Mouse (Mus musculus) cerebellum, adult 2 months (tissue): ENCODE data around the gene Lrrc41. TPM values are rescaled to one million over a fixed set of nuclear protein-coding genes. Genes with fewer than 3 reads are reported as not detected.
A peak's percentile ranks its signal among the peaks of the same experiment; 100 is the strongest.

Source experiments
- DNase-seq, 2 experiments: peaks; one replicate each; pipeline ENCODE4 v3.0.0; 2021
- H3K27ac ChIP-seq: fragments of 200-500 bp; 2 replicates; pipeline ENCODE4 v1.5.1; 2012; ENCODE audit warnings: low read length, control low read depth, inconsistent platforms; ENCODE audit not compliant: insufficient read depth
- H3K27me3 ChIP-seq: fragments of 200-500 bp; 2 replicates; pipeline ENCODE4 v1.6.1; 2012; ENCODE audit warnings: inconsistent platforms, mild to moderate bottlenecking, low read length, moderate library complexity; ENCODE audit not compliant: control insufficient read depth, insufficient read depth
- H3K4me1 ChIP-seq: fragments of 200-500 bp; 2 replicates; pipeline ENCODE4 v1.6.1; 2011; ENCODE audit warnings: low read length; ENCODE audit not compliant: control insufficient read depth, insufficient read depth
- H3K4me3 ChIP-seq: fragments of 200-500 bp; replicated peaks from 2 replicates; pipeline ENCODE3; 2011; ENCODE audit warnings: mild to moderate bottlenecking, low read depth, low read length, control low read depth; ENCODE audit not compliant: insufficient read depth
- CTCF ChIP-seq: fragments of 200-500 bp; IDR thresholded peaks from 2 replicates; pipeline ENCODE4 v1.5.1; 2011; ENCODE audit warnings: low read depth, mild to moderate bottlenecking, control low read depth, low read length, moderate library complexity, borderline replicate concordance; ENCODE audit not compliant: insufficient read depth
- POLR2A ChIP-seq: fragments of 200-500 bp; IDR thresholded peaks from 2 replicates; pipeline ENCODE4 v1.6.1; 2011; ENCODE audit warnings: low read length, control low read depth, borderline replicate concordance; ENCODE audit not compliant: insufficient read depth
- WGBS: fragments of 180-500 bp; shearing (Covaris S2); methylation state at CpG from one replicate; pipeline ENCODE4 v1.1.7; 2018; 5-methylcytosine and 5-hydroxymethylcytosine counted together
- polyA plus RNA-seq: library from polyadenylated mRNA; depleted of rRNA; stranded (reverse); fragments of >200 nt; gene quantifications from 2 replicates; pipeline ENCODE4 v1.2.3, GENCODE M21; 2012; rRNA removed

Gene Lrrc41
- polyA plus RNA-seq, 1 experiment = 34.6 TPM

DNA sequence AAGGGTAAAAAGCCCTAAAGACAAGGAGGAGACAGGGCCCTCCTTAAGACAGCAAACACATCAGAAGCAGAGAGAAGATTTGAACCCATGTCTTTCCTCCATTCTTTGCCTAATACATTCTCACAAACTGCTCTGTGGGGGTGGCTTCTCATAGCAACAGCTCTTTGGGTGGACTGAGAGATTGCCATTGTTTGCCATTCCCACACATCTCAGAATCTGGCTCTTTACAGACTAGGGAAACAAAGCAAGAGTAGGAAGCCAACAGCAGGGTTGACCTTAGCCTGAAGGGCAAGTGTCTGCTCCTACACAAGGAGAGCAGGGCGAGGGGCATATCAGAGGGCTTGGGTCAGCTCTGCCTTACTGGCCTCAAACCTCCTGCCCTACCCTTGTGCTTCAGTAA, 66.7 kb downstream of the Lrrc41 start:
- WGBS = 53% methylated on average over 1 of the region's 1 CpGs
- peaks cover 19% of the 10 kb centered on the region for H3K4me1 ChIP-seq
- peak overlapping the region; percentile 92 for H3K27ac ChIP-seq
- H3K4me3 ChIP-seq = peak overlapping the region; percentile 91
- TF ChIP-seq CTCF = no peak
- TF ChIP-seq POLR2A = no peak
- no peaks in the 10 kb centered on the region for H3K27me3 ChIP-seq
- peak in 1 of 2 experiments; percentile 35 for DNase-seq

DNA sequence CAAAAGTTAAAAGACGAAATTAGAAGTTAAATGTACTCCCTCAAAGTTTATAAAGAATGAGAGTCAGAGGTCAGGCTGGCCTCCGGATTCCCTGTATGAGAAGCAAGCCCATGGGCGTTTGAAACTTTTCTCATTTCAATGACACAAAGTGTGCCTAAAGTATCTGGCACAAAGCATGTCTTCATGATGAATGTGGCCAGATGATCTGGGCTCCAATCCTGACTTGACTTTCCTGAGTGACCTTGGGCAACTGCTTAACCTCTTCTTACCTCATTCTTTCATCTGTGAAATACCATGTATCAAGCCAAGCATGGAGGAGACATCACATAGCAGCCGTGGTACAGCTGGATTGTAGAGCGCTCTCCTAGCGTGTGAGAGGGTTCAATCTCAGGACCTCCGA, 67.2 kb downstream of the Lrrc41 start:
- Histone ChIP-seq H3K4me1 (peaks cover 18% of the 10 kb centered on the region), H3K27ac (peak overlapping the region; percentile 92), H3K4me3 (peak overlapping the region; percentile 91), H3K27me3 (no peaks in the 10 kb centered on the region)
- no peak for DNase-seq
- WGBS = 36% methylated on average over 7 of the region's 7 CpGs
- TF ChIP-seq POLR2A = no peak
- TF ChIP-seq CTCF = no peak

- H3K27me3 ChIP-seq = no peaks in the 10 kb centered on the region
- peak; percentile 62; the same call in 1 of the 2 replicates for TF ChIP-seq POLR2A
- no peak for TF ChIP-seq CTCF
- 2% methylated on average over 7 of the region's 7 CpGs for WGBS
- peak overlapping the region; percentile 91 for H3K4me3 ChIP-seq
- peaks cover 13% of the 10 kb centered on the region for H3K4me1 ChIP-seq
- DNase-seq = peak; percentile 95 to 99
- H3K27ac ChIP-seq = peak overlapping the region; percentile 100
Observed at GRCm38 (mm10) chr4:116143317-116143811, 68.3 kb downstream of the Lrrc41 start.

DNA sequence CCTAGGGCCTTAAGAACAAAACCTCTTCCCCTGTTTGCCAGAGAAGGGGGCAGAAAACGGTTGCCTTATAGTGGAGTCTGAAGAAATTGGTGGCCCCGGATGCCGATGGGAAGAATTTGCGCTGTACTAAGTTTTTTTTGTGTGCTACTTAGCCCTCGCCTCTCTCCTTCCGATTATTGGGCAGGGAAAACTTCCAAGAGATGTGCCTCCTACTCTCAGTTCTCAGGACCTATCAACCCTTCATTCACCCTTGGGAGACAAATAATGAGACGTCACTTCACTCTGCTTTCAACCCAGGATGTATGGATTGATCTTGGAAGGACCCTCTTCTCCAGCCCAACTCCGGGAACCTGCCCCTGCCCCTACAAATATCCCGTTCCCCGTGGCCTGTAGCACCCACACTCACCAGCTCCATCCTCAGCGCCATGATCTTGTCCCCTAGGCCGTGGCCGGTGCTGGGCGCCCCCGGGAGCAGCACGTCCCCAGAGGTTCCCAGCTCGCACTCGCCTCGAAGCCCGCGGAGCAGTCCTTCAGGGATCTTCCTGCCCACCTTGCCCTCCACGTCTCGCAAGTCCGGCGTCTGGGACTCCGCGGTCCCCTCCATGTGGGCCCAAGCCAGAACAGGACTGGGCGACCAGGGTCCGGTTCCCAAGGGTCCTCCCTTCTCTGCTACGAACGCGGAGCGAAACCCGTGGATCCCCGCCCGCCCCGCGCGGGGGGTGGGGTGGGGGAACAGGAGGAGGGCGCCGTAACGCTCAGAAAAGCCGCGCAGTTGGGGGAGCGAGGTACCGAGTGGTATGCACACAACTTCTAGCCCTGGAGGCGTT, 69.0 kb downstream of the Lrrc41 start:
- under 1% methylated on average over 47 of the region's 47 CpGs for WGBS

More for the DNA sequence above, 69.0 kb downstream of the Lrrc41 start:
- Histone ChIP-seq H3K4me3 (peak overlapping the region; percentile 91), H3K27ac (peak overlapping the region; percentile 100), H3K4me1 (peaks cover 13% of the 10 kb centered on the region), H3K27me3 (no peaks in the 10 kb centered on the region)
- TF ChIP-seq POLR2A (peak; percentile 57), CTCF (no peak)
- peak; percentile 87 to 88 for DNase-seq

Other genes with a start within 250 kb of the Lrrc41 start
- 9.4 and 11.1 TPM in 2 replicates for gene Mob3c, start 247.2 kb upstream of the Lrrc41 start, polyA plus RNA-seq
- gene Mknk1, start 236.1 kb upstream of the Lrrc41 start, polyA plus RNA-seq = 58.3 and 60.0 TPM in 2 replicates
- gene Kncn, start 190.9 kb upstream of the Lrrc41 start, polyA plus RNA-seq = 0.08 and 0.14 TPM in 2 replicates
- gene 6430628N08Rik, start 184.6 kb upstream of the Lrrc41 start, polyA plus RNA-seq = 0.08 and 0.23 TPM in 2 replicates
- 1.3 TPM in 2 replicates for gene Dmbx1, start 135.3 kb upstream of the Lrrc41 start, polyA plus RNA-seq
- 61.8 TPM in 2 replicates for gene Faah, start 57.3 kb upstream of the Lrrc41 start, polyA plus RNA-seq
- gene Nsun4, start 21.4 kb upstream of the Lrrc41 start, polyA plus RNA-seq = 9.9 and 10.5 TPM in 2 replicates
- gene Uqcrh, start 198 bp upstream of the Lrrc41 start, polyA plus RNA-seq = 830 and 872 TPM in 2 replicates
- 2.6 and 3.2 TPM in 2 replicates for gene Rad54l, start 48.4 kb downstream of the Lrrc41 start, polyA plus RNA-seq
- gene Pomgnt1, start 48.6 kb downstream of the Lrrc41 start, polyA plus RNA-seq = 71.7 and 76.4 TPM in 2 replicates
- 42.5 and 45.3 TPM in 2 replicates for gene Lurap1, start 76.1 kb downstream of the Lrrc41 start, polyA plus RNA-seq
- gene Tspan1, start 92.3 kb downstream of the Lrrc41 start, polyA plus RNA-seq = 0.47 and 0.67 TPM in 2 replicates
- gene 1700042G07Rik, start 98.1 kb downstream of the Lrrc41 start, polyA plus RNA-seq = not detected in 2 replicates
- gene Gm49337, start 98.1 kb downstream of the Lrrc41 start, polyA plus RNA-seq = not detected in 2 replicates
- gene Pik3r3, start 146.3 kb downstream of the Lrrc41 start, polyA plus RNA-seq = 90.6 and 105 TPM in 2 replicates